Mouse (Mus musculus): ENCODE measurements at regions not wholly inside any gene's neighbourhood (a gene's known extent, or its start where the extent isn't known, plus 50 kb on each side); places are given as distances from the start of the nearest gene placed in this dataset.
A peak's percentile ranks its signal among the peaks of the same experiment; 100 is the strongest.

- peaks cover 19% of the 10 kb centered on the region for H3K4me1 ChIP-seq
- no peaks in the 10 kb centered on the region for H3K27me3 ChIP-seq (replicated peaks)
- H3K9me3 ChIP-seq = no peaks in the 10 kb centered on the region
- no peaks in the 10 kb centered on the region for H3K36me3 ChIP-seq (replicated peaks; ENCODE audit: low read length)
- H3K4me3 ChIP-seq (replicated peaks) = no peak overlapping the region
- no peak for TF ChIP-seq GATA1 (IDR thresholded peaks at IDR 0.05; ENCODE audit: borderline replicate concordance, low read length)
- TF ChIP-seq FLI1 (IDR thresholded peaks at IDR 0.05; ENCODE audit: low read length) = no peak
These were observed 263.0 kb upstream of the Ptger4 start for GRCm38 (mm10) chr15:5506848-5507544.

DNA sequence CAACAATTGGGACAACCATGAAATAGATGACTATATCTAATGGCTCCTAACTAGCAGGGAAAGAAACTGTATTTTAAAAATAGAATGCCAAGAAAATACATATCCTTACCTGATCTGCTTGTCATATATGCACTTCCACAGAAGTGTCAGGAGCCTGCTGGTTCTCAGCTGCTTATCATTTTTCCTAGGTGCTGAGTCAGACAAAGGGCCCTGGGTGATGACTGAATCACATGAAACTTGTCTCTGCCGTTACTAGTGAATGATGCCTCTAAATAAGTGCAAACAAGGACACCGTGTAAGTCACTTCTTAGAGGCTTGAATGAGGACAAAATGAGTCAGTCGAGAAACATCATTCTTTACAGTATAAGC is 263.5 kb upstream of the Ptger4 start:
- Histone ChIP-seq H3K27me3 (replicated peaks) (no peaks in the 10 kb centered on the region), H3K36me3 (replicated peaks; ENCODE audit: low read length) (no peaks in the 10 kb centered on the region), H3K4me1 (peaks cover 19% of the 10 kb centered on the region), H3K9me3 (no peaks in the 10 kb centered on the region), H3K4me3 (replicated peaks) (no peak overlapping the region)
- TF ChIP-seq GATA1 (IDR thresholded peaks at IDR 0.05; ENCODE audit: borderline replicate concordance, low read length) (no peak), FLI1 (IDR thresholded peaks at IDR 0.05; ENCODE audit: low read length) (no peak)

DNA sequence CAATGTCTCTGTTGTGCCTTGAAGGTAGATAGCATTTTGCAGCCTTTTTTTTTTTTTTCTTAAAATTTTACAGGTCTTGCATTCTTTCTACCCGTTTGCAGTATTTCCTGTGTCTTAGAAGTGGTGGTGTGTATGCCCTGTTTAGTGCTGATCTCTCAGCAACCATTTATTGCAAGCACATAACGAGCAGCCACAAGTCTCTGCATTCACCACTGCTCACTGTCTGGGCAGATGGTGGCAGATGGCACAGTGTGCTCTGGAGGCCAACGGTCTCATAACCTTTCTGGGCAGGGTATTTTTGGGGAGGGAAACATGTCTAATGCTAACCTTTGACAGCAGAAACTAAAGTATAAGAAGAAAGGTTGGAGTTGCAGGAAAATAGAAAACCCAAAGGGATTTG is 266.1 kb upstream of the Ptger4 start:
- H3K27me3 ChIP-seq (replicated peaks) = no peaks in the 10 kb centered on the region
- TF ChIP-seq FLI1 (IDR thresholded peaks at IDR 0.05; ENCODE audit: low read length) (no peak), GATA1 (IDR thresholded peaks at IDR 0.05; ENCODE audit: borderline replicate concordance, low read length) (no peak)
- no peak overlapping the region for H3K4me3 ChIP-seq (replicated peaks)
- H3K4me1 ChIP-seq = peaks cover 45% of the 10 kb centered on the region
- no peaks in the 10 kb centered on the region for H3K36me3 ChIP-seq (replicated peaks; ENCODE audit: low read length)
- no peaks in the 10 kb centered on the region for H3K9me3 ChIP-seq

DNA sequence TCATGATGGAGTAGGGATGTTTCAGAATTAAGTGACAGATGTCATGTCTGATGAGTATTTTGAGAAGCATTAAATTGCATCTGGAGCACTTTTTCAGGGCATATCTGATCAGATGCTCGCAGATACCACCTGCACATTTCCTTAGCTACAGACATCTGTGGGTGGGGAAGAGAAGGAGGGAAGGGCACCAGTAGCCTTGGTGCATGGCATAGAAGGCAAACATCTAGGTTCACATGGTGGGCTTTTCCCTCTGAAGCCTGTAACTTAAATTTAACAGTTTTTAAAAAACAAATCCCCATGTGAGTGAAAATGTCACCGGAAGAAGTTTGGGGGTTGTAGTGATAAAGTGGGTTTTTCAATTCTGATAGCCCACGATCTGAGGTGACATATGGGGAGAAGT is 267.1 kb upstream of the Ptger4 start:
- no peaks in the 10 kb centered on the region for H3K36me3 ChIP-seq (replicated peaks; ENCODE audit: low read length)
- H3K9me3 ChIP-seq = no peaks in the 10 kb centered on the region
- TF ChIP-seq GATA1 (IDR thresholded peaks at IDR 0.05; ENCODE audit: borderline replicate concordance, low read length) = no peak
- H3K4me1 ChIP-seq = peaks cover 54% of the 10 kb centered on the region
- no peaks in the 10 kb centered on the region for H3K27me3 ChIP-seq (replicated peaks)
- H3K4me3 ChIP-seq (replicated peaks) = no peak overlapping the region

DNA sequence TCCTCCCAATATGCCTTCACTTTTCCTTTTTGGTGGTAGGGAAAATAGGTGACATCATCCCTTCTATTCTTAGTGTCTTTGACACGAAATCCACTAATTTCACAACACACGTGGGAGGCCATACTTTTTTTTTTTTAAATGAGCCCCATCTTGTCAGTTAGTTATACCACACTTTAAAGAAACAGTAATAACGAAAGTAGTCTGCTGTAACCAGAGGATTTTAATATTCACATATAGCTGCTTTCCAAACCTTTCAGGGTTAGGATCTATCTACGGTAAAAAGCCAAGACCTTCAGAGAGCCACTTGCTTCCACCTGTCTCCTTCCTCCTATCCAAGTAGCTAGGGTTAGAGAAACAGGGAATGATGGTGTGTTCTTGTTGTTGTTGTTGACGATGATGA is 268.6 kb upstream of the Ptger4 start:
- Histone ChIP-seq H3K4me3 (replicated peaks) (no peak overlapping the region), H3K9me3 (no peaks in the 10 kb centered on the region), H3K36me3 (replicated peaks; ENCODE audit: low read length) (no peaks in the 10 kb centered on the region), H3K27me3 (replicated peaks) (no peaks in the 10 kb centered on the region), H3K4me1 (peaks cover 61% of the 10 kb centered on the region)
- TF ChIP-seq FLI1 (IDR thresholded peaks at IDR 0.05; ENCODE audit: low read length) (no peak), GATA1 (IDR thresholded peaks at IDR 0.05; ENCODE audit: borderline replicate concordance, low read length) (no peak)

- H3K9me3 ChIP-seq = no peaks in the 10 kb centered on the region
- no peak for TF ChIP-seq FLI1 (IDR thresholded peaks at IDR 0.05; ENCODE audit: low read length)
- TF ChIP-seq GATA1 (IDR thresholded peaks at IDR 0.05; ENCODE audit: borderline replicate concordance, low read length) = no peak
- no peaks in the 10 kb centered on the region for H3K27me3 ChIP-seq (replicated peaks)
- no peak overlapping the region for H3K4me3 ChIP-seq (replicated peaks)
- H3K36me3 ChIP-seq (replicated peaks; ENCODE audit: low read length) = no peaks in the 10 kb centered on the region
- H3K4me1 ChIP-seq = peaks cover 64% of the 10 kb centered on the region
These were observed 269.2 kb upstream of the Ptger4 start for GRCm38 (mm10) chr15:5513146-5513545.

DNA sequence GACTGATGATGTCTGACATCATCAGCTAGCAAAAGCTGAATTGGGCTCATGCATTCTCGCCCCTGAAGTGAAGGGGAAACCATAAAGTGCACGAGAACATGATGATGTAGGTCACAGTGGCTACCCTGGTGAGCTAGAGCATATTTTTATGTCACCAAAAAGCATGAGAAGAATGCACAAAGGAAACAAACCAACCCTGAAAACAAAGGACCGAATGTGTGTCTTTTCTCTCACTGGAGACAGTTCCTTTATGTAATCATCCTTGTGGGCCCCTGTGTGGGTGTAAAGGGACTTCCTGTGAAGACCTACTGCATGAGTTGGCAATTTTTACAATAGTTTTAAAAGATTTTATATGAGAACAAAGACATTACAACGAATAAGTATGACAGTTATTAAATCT is 270.2 kb upstream of the Ptger4 start:
- TF ChIP-seq GATA1 (IDR thresholded peaks at IDR 0.05; ENCODE audit: borderline replicate concordance, low read length) = no peak
- no peak for TF ChIP-seq FLI1 (IDR thresholded peaks at IDR 0.05; ENCODE audit: low read length)
- Histone ChIP-seq H3K4me1 (peaks cover 67% of the 10 kb centered on the region), H3K36me3 (replicated peaks; ENCODE audit: low read length) (no peaks in the 10 kb centered on the region)

DNA sequence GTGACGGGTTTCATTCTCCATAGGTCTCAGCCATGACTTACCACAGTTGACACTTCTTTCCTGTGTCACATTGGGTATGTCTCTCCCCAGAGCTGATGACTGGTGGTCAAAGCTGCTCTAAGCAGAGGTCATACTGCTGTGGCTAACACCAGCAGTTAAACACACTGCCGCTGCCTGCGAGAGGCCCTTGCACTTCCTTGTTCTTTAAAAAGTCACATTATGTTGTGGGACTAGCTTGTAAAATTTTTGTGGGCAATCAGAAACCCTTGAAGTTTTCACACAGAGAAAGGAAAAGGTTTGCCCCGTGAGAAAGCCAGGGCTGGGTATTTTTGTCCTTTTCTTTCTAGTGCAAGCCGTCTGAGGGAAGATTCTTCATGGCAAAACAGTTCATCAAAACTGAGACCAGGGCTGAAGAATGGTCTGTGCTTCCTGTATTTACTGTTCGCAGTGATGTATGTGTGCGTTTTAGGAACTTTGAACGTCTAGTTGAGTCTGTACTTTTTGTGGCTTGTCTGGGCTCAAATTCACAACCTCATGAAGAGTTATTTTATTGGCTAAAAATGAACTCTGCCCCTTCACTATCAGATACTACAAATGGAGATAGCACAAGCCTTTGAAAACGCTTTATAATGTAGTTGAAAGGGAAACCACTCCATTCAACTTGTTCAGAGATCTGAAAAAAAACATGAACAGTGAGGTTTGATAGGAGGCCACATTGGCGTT is 273.4 kb upstream of the Ptger4 start:
- Histone ChIP-seq H3K4me3 (replicated peaks) (peak overlapping the region; percentile 21), H3K27me3 (replicated peaks) (no peaks in the 10 kb centered on the region), H3K4me1 (peaks cover 68% of the 10 kb centered on the region), H3K36me3 (replicated peaks; ENCODE audit: low read length) (no peaks in the 10 kb centered on the region), H3K9me3 (no peaks in the 10 kb centered on the region)
- no peak for TF ChIP-seq GATA1 (IDR thresholded peaks at IDR 0.05; ENCODE audit: borderline replicate concordance, low read length)
- TF ChIP-seq FLI1 (IDR thresholded peaks at IDR 0.05; ENCODE audit: low read length) = no peak

More for the DNA sequence above, 270.2 kb upstream of the Ptger4 start:
- Histone ChIP-seq H3K4me3 (replicated peaks) (peak overlapping the region; percentile 86), H3K9me3 (no peaks in the 10 kb centered on the region), H3K27me3 (replicated peaks) (no peaks in the 10 kb centered on the region)

DNA sequence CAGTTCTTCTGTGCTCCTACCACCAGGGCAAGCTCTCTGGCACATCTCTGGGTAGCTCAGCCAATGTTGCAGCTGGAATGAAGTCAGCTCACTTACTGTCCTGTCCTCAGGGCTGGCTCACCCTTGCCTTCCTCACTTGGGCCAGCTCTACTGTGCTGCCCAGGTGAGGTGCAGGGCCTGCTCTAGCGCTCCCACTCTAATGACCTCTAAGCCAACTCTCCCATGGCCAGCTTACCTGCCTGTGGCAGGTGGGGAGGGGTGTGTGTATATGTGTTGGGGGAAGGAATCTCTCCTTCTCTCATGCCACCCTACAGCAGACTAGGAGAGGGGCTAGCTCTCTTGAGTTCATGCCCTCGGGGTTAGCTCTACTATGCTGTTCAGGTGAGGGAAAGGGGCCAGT is 275.6 kb upstream of the Ptger4 start:
- Histone ChIP-seq H3K4me3 (replicated peaks) (no peak overlapping the region), H3K27me3 (replicated peaks) (no peaks in the 10 kb centered on the region), H3K36me3 (replicated peaks; ENCODE audit: low read length) (no peaks in the 10 kb centered on the region), H3K9me3 (no peaks in the 10 kb centered on the region), H3K4me1 (peaks cover 48% of the 10 kb centered on the region)
- no peak for TF ChIP-seq GATA1 (IDR thresholded peaks at IDR 0.05; ENCODE audit: borderline replicate concordance, low read length)
- no peak for TF ChIP-seq FLI1 (IDR thresholded peaks at IDR 0.05; ENCODE audit: low read length)

- no peak for TF ChIP-seq FLI1 (IDR thresholded peaks at IDR 0.05; ENCODE audit: low read length)
- TF ChIP-seq GATA1 (IDR thresholded peaks at IDR 0.05; ENCODE audit: borderline replicate concordance, low read length) = no peak
- Histone ChIP-seq H3K4me1 (peaks cover 43% of the 10 kb centered on the region), H3K27me3 (replicated peaks) (no peaks in the 10 kb centered on the region), H3K36me3 (replicated peaks; ENCODE audit: low read length) (no peaks in the 10 kb centered on the region), H3K9me3 (no peaks in the 10 kb centered on the region), H3K4me3 (replicated peaks) (no peak overlapping the region)
These were observed 276.0 kb upstream of the Ptger4 start for GRCm38 (mm10) chr15:5519997-5520396.

Measured in megakaryocyte, embryonic 14.5 days (primary cell).